20 mouse cellular contexts compared by ENCODE assay signal in the genomic region with DNA sequence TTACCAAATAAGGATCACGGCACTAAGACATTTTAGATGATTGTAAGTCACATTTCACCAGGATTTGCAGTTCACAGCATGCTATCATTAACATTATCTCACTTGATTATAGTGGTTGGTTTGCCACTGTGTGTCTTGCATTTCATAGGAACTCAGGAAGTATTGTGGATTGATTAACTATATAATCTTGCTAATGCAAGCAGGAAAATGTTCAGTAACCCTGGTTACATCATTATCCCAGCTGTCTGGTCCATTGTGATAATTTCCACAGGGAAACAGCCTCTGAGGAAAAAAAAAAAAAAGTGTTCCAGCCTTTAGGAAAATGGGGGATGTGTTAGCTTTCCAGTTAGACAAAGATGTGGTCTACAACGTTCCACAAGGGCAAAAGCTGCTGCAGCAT.
A peak's percentile ranks its signal among the peaks of the same experiment; 100 is the strongest.
DNase-seq lines count a peak whose midpoint lies in the region; ATAC-seq and TF ChIP-seq lines count a peak whose summit lies in the region.
"Had no signal": no experiment of that assay in that cellular context is flagged by ENCODE, and none has a peak within 500 bp of the region (broad histone marks: within the 10 kb centered on the region; RNA-seq: fewer than 3 reads in every experiment).

No protein-coding gene starts in this region.

- no peaks in the 10 kb centered on the region for H3K27me3 ChIP-seq in forebrain, embryonic 16.5 days (replicated peaks; ENCODE audit: control insufficient read depth, insufficient read depth, low read length)
- H3K27me3 ChIP-seq in forebrain, embryonic 12.5 days = no peaks in the 10 kb centered on the region
- H3K27me3 ChIP-seq in hindbrain, postnatal 0 days (ENCODE audit: insufficient read depth, low read length) = no peaks in the 10 kb centered on the region
- H3K27me3 ChIP-seq in hindbrain, embryonic 16.5 days (replicated peaks; ENCODE audit: control insufficient read depth, insufficient read depth, low read length) = no peaks in the 10 kb centered on the region
- H3K27me3 ChIP-seq: CH12.LX; heart, embryonic 12.5 days; hindbrain, embryonic 12.5 days; Patski had no signal

- no peak overlapping the region for H3K4me3 ChIP-seq in forebrain, embryonic 16.5 days (replicated peaks; ENCODE audit: low read length)
- no peak overlapping the region for H3K4me3 ChIP-seq in forebrain, embryonic 12.5 days (replicated peaks)
- H3K4me3 ChIP-seq in hindbrain, postnatal 0 days (ENCODE audit: low read length) = no peak overlapping the region
- no peak overlapping the region for H3K4me3 ChIP-seq in hindbrain, embryonic 16.5 days (ENCODE audit: low read length)
- H3K4me3 ChIP-seq: gastrocnemius, adult 2 months; heart, embryonic 12.5 days; hindbrain, embryonic 12.5 days had no signal

- peaks cover 5% of the 10 kb centered on the region for H3K4me1 ChIP-seq in forebrain, embryonic 16.5 days (replicated peaks; ENCODE audit: control insufficient read depth, insufficient read depth, low read length)
- no peaks in the 10 kb centered on the region; the same call in 1 of the 2 replicates for H3K4me1 ChIP-seq in forebrain, embryonic 12.5 days
- H3K4me1 ChIP-seq in hindbrain, postnatal 0 days (ENCODE audit: insufficient read depth, low read length) = no peaks in the 10 kb centered on the region
- H3K4me1 ChIP-seq in hindbrain, embryonic 16.5 days (ENCODE audit: control insufficient read depth, insufficient read depth, low read depth, low read length) = no peaks in the 10 kb centered on the region
- H3K4me1 ChIP-seq: heart, embryonic 12.5 days; hindbrain, embryonic 12.5 days had no signal

- H3K36me3 ChIP-seq in forebrain, embryonic 16.5 days (ENCODE audit: control insufficient read depth, insufficient read depth) = no peaks in the 10 kb centered on the region
- no peaks in the 10 kb centered on the region for H3K36me3 ChIP-seq in forebrain, embryonic 12.5 days (replicated peaks)
- H3K36me3 ChIP-seq in hindbrain, postnatal 0 days (ENCODE audit: insufficient read depth, low read length) = no peaks in the 10 kb centered on the region
- no peaks in the 10 kb centered on the region for H3K36me3 ChIP-seq in hindbrain, embryonic 16.5 days (ENCODE audit: control insufficient read depth, insufficient read depth, low read length)
- H3K36me3 ChIP-seq: heart, embryonic 12.5 days; hindbrain, embryonic 12.5 days had no signal

- ATAC-seq in forebrain, embryonic 16.5 days = peak; percentile 43
- no peak for ATAC-seq in forebrain, embryonic 12.5 days (ENCODE audit: low FRiP score)
- ATAC-seq in hindbrain, postnatal 0 days = no peak
- no peak for ATAC-seq in hindbrain, embryonic 16.5 days
- ATAC-seq: activated CD4-positive, CD25-positive, alpha-beta regulatory T cell, adult 4 months; inflammation-experienced regulatory T-cells, adult 6 months; intestine, postnatal 0 days; Patski had no signal

- TF ChIP-seq CTCF in hindbrain, postnatal 0 days (IDR thresholded peaks at IDR 0.05; ENCODE audit: low read depth) = no peak

- peak; percentile 1 for DNase-seq in hindbrain, postnatal 0 days (ENCODE audit: low spot score)
- DNase-seq in retina, embryonic 14.5 days (ENCODE audit: low spot score) = peak; percentile 2
- DNase-seq in retina, postnatal 1 day = no peak
- DNase-seq in spleen, postnatal 4 days (ENCODE audit: low spot score in 2 of 2) = no peak
- DNase-seq: adrenal gland, postnatal 14 days; cerebellum, adult 18-20 months; cerebellum, adult 9-11 months; cerebellum, postnatal 36 days; gastrocnemius, adult 2 months; gastrocnemius, postnatal 25 days had no signal

- no peak overlapping the region for H3K4me2 ChIP-seq in forebrain, embryonic 16.5 days (ENCODE audit: low read length)
- no peak overlapping the region for H3K4me2 ChIP-seq in forebrain, embryonic 12.5 days
- no peak overlapping the region for H3K4me2 ChIP-seq in hindbrain, postnatal 0 days (ENCODE audit: low read depth, low read length)
- H3K4me2 ChIP-seq in hindbrain, embryonic 16.5 days (ENCODE audit: low read length) = no peak overlapping the region
- H3K4me2 ChIP-seq: heart, embryonic 12.5 days; hindbrain, embryonic 12.5 days had no signal

- 39% methylated on average over 2 of the region's 2 CpGs for WGBS in forebrain, embryonic 16.5 days
- WGBS in forebrain, embryonic 12.5 days = 60% methylated on average over 2 of the region's 2 CpGs
- 48% methylated on average over 2 of the region's 2 CpGs for WGBS in hindbrain, postnatal 0 days
- WGBS in hindbrain, embryonic 16.5 days = 34% methylated on average over 2 of the region's 2 CpGs

- no peak overlapping the region for H3K9ac ChIP-seq in forebrain, embryonic 16.5 days (replicated peaks; ENCODE audit: low read depth, low read length)
- H3K9ac ChIP-seq in forebrain, embryonic 12.5 days = no peak overlapping the region
- no peak overlapping the region for H3K9ac ChIP-seq in hindbrain, postnatal 0 days (replicated peaks; ENCODE audit: low read length)
- no peak overlapping the region for H3K9ac ChIP-seq in hindbrain, embryonic 16.5 days (ENCODE audit: low read depth, low read length)
- H3K9ac ChIP-seq: heart, embryonic 12.5 days; hindbrain, embryonic 12.5 days had no signal

- H3K27ac ChIP-seq in forebrain, embryonic 16.5 days (ENCODE audit: low read length) = peak overlapping the region; percentile 57
- no peak overlapping the region for H3K27ac ChIP-seq in forebrain, embryonic 12.5 days
- no peak overlapping the region for H3K27ac ChIP-seq in hindbrain, postnatal 0 days
- no peak overlapping the region for H3K27ac ChIP-seq in hindbrain, embryonic 16.5 days (ENCODE audit: low read depth, low read length)
- H3K27ac ChIP-seq: gastrocnemius, adult 2 months; hindbrain, embryonic 12.5 days had no signal

- no peaks in the 10 kb centered on the region for H3K9me3 ChIP-seq in forebrain, embryonic 16.5 days (ENCODE audit: control insufficient read depth, low read length)
- no peaks in the 10 kb centered on the region for H3K9me3 ChIP-seq in forebrain, embryonic 12.5 days
- H3K9me3 ChIP-seq in hindbrain, postnatal 0 days (ENCODE audit: low read length) = no peaks in the 10 kb centered on the region
- no peaks in the 10 kb centered on the region for H3K9me3 ChIP-seq in hindbrain, embryonic 16.5 days (ENCODE audit: control insufficient read depth, low read length)
- H3K9me3 ChIP-seq: heart, embryonic 12.5 days; hindbrain, embryonic 12.5 days had no signal

Comparison
In these comparisons a context has a peak if more than half of its experiments do, and no peak if none do; other contexts are left out.
1. DNase-seq: peak in hindbrain, postnatal 0 days (single experiment) and retina, embryonic 14.5 days (single experiment); none in retina, postnatal 1 day (single experiment) and spleen, postnatal 4 days (0 of 2).